Mouse (Mus musculus) lung, adult 2 months (tissue): ENCODE measurements around the gene Lsm5.

Experiments used
- CTCF ChIP-seq: fragments of 200-500 bp; IDR thresholded peaks from 2 replicates; pipeline ENCODE4 v1.5.1; 2011; ENCODE audit warnings: mild to moderate bottlenecking, low read length, control low read depth; ENCODE audit not compliant: insufficient read depth
- POLR2A ChIP-seq: fragments of 200-500 bp; IDR thresholded peaks from 2 replicates; pipeline ENCODE4 v1.6.1; 2011; ENCODE audit warnings: low read depth, mild to moderate bottlenecking, control low read depth, low read length, borderline replicate concordance; ENCODE audit errors: extremely low read depth

- TF ChIP-seq CTCF (no peak), POLR2A (no peak)
Observed at GRCm38 (mm10) chr6:56719071-56719470, 14.6 kb upstream of the Lsm5 start.
